Mouse (Mus musculus): ENCODE results near the gene Col6a3. TPM values are rescaled to one million over a fixed set of nuclear protein-coding genes. Genes with fewer than 3 reads are reported as not detected.

Col6a3 gene
- total RNA-seq, 4 experiments from 2014 or later: 5.9 to 9.2 (median 7.0) TPM

DNA sequence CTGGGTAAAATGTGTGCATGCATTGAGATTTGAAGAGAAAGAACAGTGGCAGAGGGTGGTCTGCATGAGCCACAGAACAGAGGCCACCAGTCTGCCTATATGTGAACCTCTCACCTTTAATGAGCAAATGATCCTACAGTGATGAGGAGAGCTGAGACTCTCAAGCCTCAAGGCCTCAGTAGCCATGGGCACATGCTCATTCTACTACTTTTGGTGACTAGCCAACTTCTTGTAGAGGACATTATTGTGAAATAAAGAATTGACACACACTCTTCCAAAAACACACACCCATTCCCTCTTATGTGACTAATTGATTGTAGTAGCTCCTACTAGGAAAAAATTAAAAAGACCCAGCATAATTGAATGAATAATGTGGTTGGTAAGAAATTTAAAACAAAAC is 120.0 kb downstream of the Col6a3 start:
- no peak for DNase-seq (ENCODE audit: low spot score in 2 of 2)

- DNase-seq (ENCODE audit: low spot score in 2 of 2): no peak
Measured at GRCm38 (mm10) chr1:90723325-90723724, 120.4 kb downstream of the Col6a3 start.

GRCm38 (mm10) chr1:90722021-90722420 is 121.8 kb downstream of the Col6a3 start:
- DNase-seq (ENCODE audit: low spot score in 2 of 2): no peak

DNA sequence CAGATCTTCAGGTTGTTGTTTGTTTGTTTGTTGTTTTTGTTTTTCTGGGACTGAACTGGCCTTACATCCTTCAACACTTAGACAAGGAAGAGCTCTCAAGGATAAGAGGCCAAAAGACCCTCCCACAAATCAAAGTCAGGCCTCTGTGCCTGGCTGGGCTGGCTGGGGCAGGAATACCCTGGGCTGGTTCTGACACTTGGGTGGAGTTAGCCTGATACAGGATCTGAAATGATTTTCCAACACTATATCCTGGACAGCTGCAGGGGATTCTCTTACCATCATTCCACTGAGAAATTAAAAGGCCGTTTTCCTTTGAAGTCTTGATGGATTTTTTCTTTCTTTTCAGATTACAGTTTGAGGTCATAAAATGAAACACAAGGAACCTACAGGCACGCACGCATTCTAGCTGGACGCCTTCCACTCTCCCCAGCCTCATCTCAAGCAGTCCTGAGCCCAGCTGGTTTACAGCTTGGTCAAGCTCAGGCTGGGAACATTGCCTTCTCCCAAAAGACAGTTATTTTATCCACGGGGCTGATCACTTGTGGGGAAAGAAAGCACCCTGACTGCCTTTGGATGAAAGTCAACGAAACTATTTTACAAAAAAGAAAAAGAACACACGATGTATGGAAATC is 123.0 kb downstream of the Col6a3 start:
- no peak for DNase-seq (ENCODE audit: low spot score in 2 of 2)

GRCm38 (mm10) chr1:90718826-90719550 is 124.8 kb downstream of the Col6a3 start:
- DNase-seq (ENCODE audit: low spot score in 2 of 2): no peak

- no peak for DNase-seq (ENCODE audit: low spot score in 2 of 2)
Measured at GRCm38 (mm10) chr1:90716258-90716657, 127.5 kb downstream of the Col6a3 start.

Other genes with a start within 250 kb of the Col6a3 start
- 100 to 1,000 TPM; 109 to 160 (median 131) TPM for gene Cops8, start 241.0 kb downstream of the Col6a3 start, total RNA-seq (2022)
- 1 to 10 TPM; 1.8 to 4.0 (median 2.7) TPM for gene Mlph, start 71.1 kb upstream of the Col6a3 start, total RNA-seq (2022)
- not detected for gene Prlh, start 109.1 kb upstream of the Col6a3 start, total RNA-seq (2022)
- gene Rab17, start 125.7 kb upstream of the Col6a3 start, total RNA-seq (2022): under 1 TPM in 1 of 4 experiments, not detected in 3; 0.59 TPM
- gene Lrrfip1, start 154.8 kb upstream of the Col6a3 start, total RNA-seq (2022): 10 to 100 TPM; 56.4 to 65.5 (median 60.6) TPM

Data from left cerebral cortex, adult 8-10 months (tissue).